Mouse (Mus musculus) gastrocnemius, postnatal 14 days (tissue): ENCODE measurements around the gene Gm17268. TPM values are rescaled to one million over a fixed set of nuclear protein-coding genes. Genes with fewer than 3 reads are reported as not detected.

Experiments used
- DNase-seq: peaks from one replicate; pipeline ENCODE4 v3.0.0; 2021; ENCODE audit warnings: mixed read lengths
- intact Hi-C: fragments of 180-260 bp; cut with DNase I; formaldehyde crosslinking; loops from one replicate; pipeline ENCODE4 v1.15.1; 2025; ENCODE audit warnings: low total_unique reads
- total RNA-seq, 2 experiments: library from RNA; stranded (reverse); gene quantifications; 2 replicates each; pipeline ENCODE4 v1.2.3; 2021

The Gm17268 gene
- total RNA-seq, 2 experiments from 2014 or later: not detected

GRCm38 (mm10) chr11:82034446-82034845, 3.9 kb downstream of the Gm17268 start:
- no peak for DNase-seq
- intact Hi-C loops: no loop called here

GRCm38 (mm10) chr11:82032678-82033344, 5.6 kb downstream of the Gm17268 start:
- DNase-seq: peak; percentile 87
- intact Hi-C loops: no loop called here

GRCm38 (mm10) chr11:82032136-82032535, 6.2 kb downstream of the Gm17268 start:
- no peak for DNase-seq
- intact Hi-C loops: no loop called here

GRCm38 (mm10) chr11:82030171-82030570, 8.2 kb downstream of the Gm17268 start:
- no peak for DNase-seq
- intact Hi-C loops: no loop called here

- DNase-seq: no peak
- intact Hi-C loops: no loop called here
These were observed 14.6 kb downstream of the Gm17268 start for GRCm38 (mm10) chr11:82023769-82024168.

- no peak for DNase-seq
- intact Hi-C loops: no loop called here
These were observed 15.8 kb downstream of the Gm17268 start for GRCm38 (mm10) chr11:82022504-82023056.

- DNase-seq: no peak
- intact Hi-C loops: no loop called here
These were observed 17.0 kb downstream of the Gm17268 start for GRCm38 (mm10) chr11:82021406-82021805.

GRCm38 (mm10) chr11:82019793-82020192, 18.6 kb downstream of the Gm17268 start:
- intact Hi-C loops: no loop called here
- no peak for DNase-seq

- no peak for DNase-seq
- intact Hi-C loops: no loop called here
These were observed 19.0 kb downstream of the Gm17268 start for GRCm38 (mm10) chr11:82019389-82019788.

- DNase-seq: peak; percentile 57
These were observed 22.1 kb downstream of the Gm17268 start for GRCm38 (mm10) chr11:82016181-82016780.

GRCm38 (mm10) chr11:82015066-82015465, 23.3 kb downstream of the Gm17268 start:
- intact Hi-C loops: no loop called here
- DNase-seq: no peak

More at GRCm38 (mm10) chr11:82016181-82016780, 22.1 kb downstream of the Gm17268 start:
- intact Hi-C loops: no loop called here

GRCm38 (mm10) chr11:82013756-82014155, 24.6 kb downstream of the Gm17268 start:
- intact Hi-C loops: no loop called here
- no peak for DNase-seq

GRCm38 (mm10) chr11:82011411-82012193, 26.8 kb downstream of the Gm17268 start:
- DNase-seq: no peak
- intact Hi-C loops: no loop called here

GRCm38 (mm10) chr11:82010115-82010514, 28.2 kb downstream of the Gm17268 start:
- no peak for DNase-seq
- intact Hi-C loops: no loop called here

- peak; percentile 63 for DNase-seq
- intact Hi-C loops: no loop called here
These were observed 31.5 kb downstream of the Gm17268 start for GRCm38 (mm10) chr11:82006796-82007423.

GRCm38 (mm10) chr11:82004810-82005209, 33.6 kb downstream of the Gm17268 start:
- intact Hi-C loops: no loop called here
- no peak for DNase-seq

GRCm38 (mm10) chr11:82000581-82000980, 37.8 kb downstream of the Gm17268 start:
- no peak for DNase-seq
- intact Hi-C loops: no loop called here

- intact Hi-C loops: loop anchor here (5.0 kb wide), 1 partner anchor 48 kb away; the partner anchor contains the start of gene Ccl7
- no peak for DNase-seq
These were observed 38.9 kb downstream of the Gm17268 start for GRCm38 (mm10) chr11:81999469-81999868.

- DNase-seq: no peak
- intact Hi-C loops: loop anchor here (5.0 kb wide), 1 partner anchor 49 kb away; the partner anchor contains the start of gene Ccl7
These were observed 39.7 kb downstream of the Gm17268 start for GRCm38 (mm10) chr11:81998646-81999045.

- DNase-seq: no peak
- intact Hi-C loops: loop anchor here (5.0 kb wide), 1 partner anchor 50 kb away; the partner anchor contains the start of gene Ccl7
These were observed 41.3 kb downstream of the Gm17268 start for GRCm38 (mm10) chr11:81997085-81997484.
